Mouse (Mus musculus) mouse trophoblast stem cell (cell line): ENCODE results near the gene Btbd35f21.
"Not testable (repeated sequence)": the region's sequence is repeated elsewhere in the genome, so short reads cannot be mapped to it uniquely, and the experiment has no call there.

ENCODE experiments used
- in situ Hi-C, 2 experiments: fragments of 300-500 bp; cut with MseI, MboI; formaldehyde crosslinking; loops; 2 replicates in 1 of 2; 3 replicates in 1 of 2; pipeline ENCODE4 v1.15.1; 2025

The Btbd35f21 gene

DNA sequence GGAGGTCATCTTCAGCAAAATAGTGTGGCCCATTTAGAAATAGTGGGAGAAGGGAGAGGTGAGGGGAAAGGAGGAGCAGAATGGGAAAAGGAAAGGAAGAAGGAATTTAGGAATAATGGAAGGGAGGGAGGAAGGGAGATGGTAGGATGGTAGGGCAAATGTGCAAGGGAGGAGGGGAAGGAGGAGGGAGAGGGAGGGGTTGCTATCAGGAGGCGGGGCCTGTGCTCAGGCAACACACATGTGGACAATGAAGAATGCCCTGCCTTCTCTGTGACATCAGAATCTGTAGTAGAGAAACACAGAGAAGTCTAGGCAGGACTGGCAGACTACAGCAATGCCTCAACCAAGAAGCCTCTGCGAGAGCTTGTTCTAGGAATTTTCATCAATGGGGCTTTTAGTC lies at the start of gene Btbd35f21:
Btbd35f21 (plus strand) TSS at position 301 of the 400 bp plus-strand sequence.
- in situ Hi-C loops: not testable (repeated sequence)
